Mouse (Mus musculus) olfactory bulb, adult 2 months (tissue): ENCODE measurements around the gene Abca4.

ENCODE experiments used
- CTCF ChIP-seq: fragments of 200-500 bp; IDR thresholded peaks from 2 replicates; pipeline ENCODE4 v1.5.1; 2012; ENCODE audit warnings: low read depth, mild to moderate bottlenecking, low read length, moderate library complexity; ENCODE audit not compliant: insufficient read depth
- POLR2A ChIP-seq: fragments of 200-500 bp; IDR thresholded peaks from 2 replicates; pipeline ENCODE4 v1.6.1; 2012; ENCODE audit warnings: mild to moderate bottlenecking, low read depth, low read length, moderate library complexity; ENCODE audit not compliant: insufficient read depth

GRCm38 (mm10) chr3:122085157-122085989, 41.1 kb downstream of the Abca4 start:
- no peak for TF ChIP-seq POLR2A
- TF ChIP-seq CTCF = no peak
